Mouse (Mus musculus) intestine, embryonic 14.5 days (tissue): Measurements from ENCODE around the gene Prelid1. TPM values are rescaled to one million over a fixed set of nuclear protein-coding genes. Genes with fewer than 3 reads are reported as not detected.

Source experiments
- ATAC-seq: fragments of 200-750 bp; cut with Nextera tagmentation; replicated peaks from 2 replicates; pipeline ENCODE4 v1.8.0; 2017; ENCODE audit warnings: low read depth, moderate number of reproducible peaks, moderate TSS enrichment, moderate library complexity; ENCODE audit not compliant: low FRiP score, low TSS enrichment
- DNase-seq: peaks from one replicate; pipeline ENCODE4 v3.0.0-alpha.2; 2018; ENCODE audit warnings: low spot score
- H3K27ac ChIP-seq: fragments of 300-500 bp; sonication (generic); 2 replicates; pipeline ENCODE4 v1.5.1; 2014; ENCODE audit warnings: low read depth, mild to moderate bottlenecking, control low read depth
- H3K27me3 ChIP-seq: fragments of 300-500 bp; sonication (generic); replicated peaks from 2 replicates; pipeline ENCODE4 v1.6.1; 2014; ENCODE audit warnings: low read length, control low read depth; ENCODE audit not compliant: control insufficient read depth, insufficient read depth
- H3K36me3 ChIP-seq: fragments of 300-500 bp; sonication (generic); 2 replicates; pipeline ENCODE4 v1.6.1; 2014; ENCODE audit warnings: low read length, control low read depth; ENCODE audit not compliant: control insufficient read depth, insufficient read depth
- H3K4me1 ChIP-seq: fragments of 300-500 bp; sonication (generic); replicated peaks from 2 replicates; pipeline ENCODE4 v1.6.1; 2014; ENCODE audit warnings: low read length, control low read depth, mixed read lengths; ENCODE audit not compliant: control insufficient read depth, insufficient read depth
- H3K4me2 ChIP-seq: fragments of 300-500 bp; sonication (generic); 2 replicates; pipeline ENCODE4 v1.6.1; 2014; ENCODE audit warnings: low read length
- H3K4me3 ChIP-seq: fragments of 300-500 bp; sonication (generic); 2 replicates; pipeline ENCODE4 v1.5.1; 2014; ENCODE audit warnings: low read depth, low read length, control low read depth, mixed read lengths
- H3K9ac ChIP-seq: fragments of 300-500 bp; sonication (generic); 2 replicates; pipeline ENCODE4 v1.6.1; 2014; ENCODE audit warnings: mild to moderate bottlenecking, low read length
- H3K9me3 ChIP-seq: fragments of 300-500 bp; sonication (generic); 2 replicates; pipeline ENCODE4 v1.6.1; 2016; ENCODE audit warnings: low read length, control low read depth; ENCODE audit not compliant: control insufficient read depth
- WGBS: fragments of 180-500 bp; shearing (Covaris S2); extraction: QIAGEN DNeasy Blood & Tissue Kit; methylation state at CpG from one replicate; pipeline ENCODE4 v1.1.7; 2014; 5-methylcytosine and 5-hydroxymethylcytosine counted together
- polyA plus RNA-seq: library from polyadenylated mRNA; unstranded; fragments of >200 nt; fragmentation: Nextera tagmentation; extraction: Ambion mirVana; gene quantifications from 2 replicates; pipeline ENCODE4 v1.2.1, GENCODE M21; 2014

The Prelid1 gene
- polyA plus RNA-seq, 1 experiment from 2014 or later, result 598 TPM

DNA sequence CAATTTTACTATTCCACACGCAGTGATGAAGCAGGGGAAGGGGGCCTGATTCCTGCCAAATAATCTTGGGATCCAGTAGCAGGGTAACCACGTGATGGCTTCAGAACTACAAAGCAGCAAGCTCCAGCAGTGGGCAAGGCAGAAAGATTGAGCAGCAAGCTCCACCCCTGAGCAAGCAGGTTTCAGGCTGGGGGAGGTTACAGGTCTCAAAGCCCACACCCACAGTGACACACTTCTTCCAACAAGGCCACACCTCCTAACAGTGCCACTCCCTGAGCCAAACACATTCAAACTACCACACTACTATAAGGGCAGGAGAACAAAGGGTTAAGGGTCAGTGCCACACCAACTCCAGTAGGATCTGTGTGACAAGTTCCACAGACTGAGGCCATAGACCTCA, 19.0 kb downstream of the Prelid1 start:
- no peak overlapping the region for H3K4me3 ChIP-seq
- H3K4me1 ChIP-seq, result no peaks in the 10 kb centered on the region
- H3K9me3 ChIP-seq, result no peaks in the 10 kb centered on the region
- H3K4me2 ChIP-seq, result no peak overlapping the region
- DNase-seq, result no peak
- H3K27me3 ChIP-seq, result no peaks in the 10 kb centered on the region
- no peak overlapping the region for H3K9ac ChIP-seq
- WGBS, result 31% methylated on average over 2 of the region's 2 CpGs
- H3K27ac ChIP-seq, result no peak overlapping the region
- ATAC-seq, result peak; percentile 39; the same call in 1 of the 2 replicates
- peaks cover 3% of the 10 kb centered on the region for H3K36me3 ChIP-seq

GRCm38 (mm10) chr13:55342469-55342868, 22.2 kb downstream of the Prelid1 start:
- H3K9ac ChIP-seq, result no peak overlapping the region; the same call in 1 of the 2 replicates
- ATAC-seq (no peak), DNase-seq (no peak)
- H3K4me1 ChIP-seq, result no peaks in the 10 kb centered on the region
- H3K27ac ChIP-seq, result no peak overlapping the region
- no peaks in the 10 kb centered on the region for H3K27me3 ChIP-seq
- H3K36me3 ChIP-seq, result peaks cover 35% of the 10 kb centered on the region
- no peak overlapping the region for H3K4me3 ChIP-seq
- 32% methylated on average over 11 of the region's 11 CpGs for WGBS
- no peak overlapping the region for H3K4me2 ChIP-seq
- H3K9me3 ChIP-seq, result no peaks in the 10 kb centered on the region

- Histone ChIP-seq H3K9me3 (no peaks in the 10 kb centered on the region), H3K27me3 (no peaks in the 10 kb centered on the region), H3K4me2 (no peak overlapping the region), H3K36me3 (peaks cover 52% of the 10 kb centered on the region), H3K4me3 (no peak overlapping the region), H3K27ac (no peak overlapping the region), H3K4me1 (no peaks in the 10 kb centered on the region), H3K9ac (no peak overlapping the region)
- ATAC-seq (no peak), DNase-seq (no peak)
- 92% methylated on average over 7 of the region's 7 CpGs for WGBS
Observed at GRCm38 (mm10) chr13:55344286-55344685, 24.0 kb downstream of the Prelid1 start.

DNA sequence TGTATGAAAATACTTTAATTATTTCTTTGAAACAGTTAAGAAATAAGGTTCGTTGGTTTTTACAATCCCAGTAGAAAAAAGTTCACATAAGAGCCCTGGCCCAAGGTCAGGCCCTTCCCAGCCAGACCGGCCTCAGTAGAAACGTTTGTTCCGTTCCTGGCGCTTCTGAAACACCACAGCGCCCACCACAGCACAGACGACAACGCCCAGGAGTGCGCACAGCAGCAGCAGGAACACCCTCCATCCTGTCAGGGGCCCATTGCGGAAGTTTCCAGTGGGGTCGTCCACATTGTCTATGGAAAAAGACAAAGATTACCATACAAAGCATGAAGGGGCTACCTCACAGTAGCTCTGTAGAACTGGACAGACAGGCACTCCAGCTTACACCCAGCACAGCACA, 26.4 kb downstream of the Prelid1 start:
- DNase-seq, result no peak
- Histone ChIP-seq H3K4me3 (no peak overlapping the region), H3K9me3 (no peaks in the 10 kb centered on the region), H3K36me3 (peaks cover 73% of the 10 kb centered on the region), H3K27me3 (no peaks in the 10 kb centered on the region), H3K27ac (no peak overlapping the region), H3K4me1 (no peaks in the 10 kb centered on the region), H3K9ac (no peak overlapping the region), H3K4me2 (no peak overlapping the region)
- WGBS, result 87% methylated on average over 11 of the region's 11 CpGs
- no peak for ATAC-seq

DNA sequence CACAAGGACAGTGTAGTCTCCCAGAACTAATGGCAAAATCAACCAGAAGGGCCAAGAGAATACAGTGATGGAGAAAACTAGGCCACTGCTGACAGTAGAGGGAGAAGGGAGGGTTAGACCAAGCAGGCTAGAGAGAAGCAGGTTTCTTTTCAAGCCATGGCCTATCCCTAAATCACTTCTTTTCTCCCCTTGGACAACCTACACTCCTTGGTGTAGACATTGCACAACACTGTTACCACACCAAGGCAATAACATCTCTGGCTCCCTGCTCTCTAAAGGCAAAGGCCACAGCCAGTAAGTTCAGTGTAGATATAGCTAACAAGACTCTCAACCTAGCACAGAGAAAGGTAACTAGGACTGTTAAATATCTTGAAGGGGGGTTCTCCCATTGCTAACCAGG, 40.8 kb downstream of the Prelid1 start:
- Histone ChIP-seq H3K9ac (peak overlapping the region; percentile 87; the same call in 1 of the 2 replicates), H3K4me2 (peak overlapping the region; percentile 94), H3K27ac (no peak overlapping the region), H3K27me3 (no peaks in the 10 kb centered on the region), H3K9me3 (no peaks in the 10 kb centered on the region), H3K4me1 (peaks cover 13% of the 10 kb centered on the region), H3K36me3 (peaks cover 42% of the 10 kb centered on the region), H3K4me3 (peak overlapping the region; percentile 97)
- DNase-seq, result no peak
- ATAC-seq, result no peak

- Histone ChIP-seq H3K4me2 (peak overlapping the region; percentile 94), H3K27ac (peak overlapping the region; percentile 95), H3K36me3 (peaks cover 42% of the 10 kb centered on the region), H3K27me3 (no peaks in the 10 kb centered on the region), H3K9me3 (no peaks in the 10 kb centered on the region), H3K9ac (peak overlapping the region; percentile 87), H3K4me3 (peak overlapping the region; percentile 97), H3K4me1 (peaks cover 13% of the 10 kb centered on the region)
- ATAC-seq (peak; percentile 25; the same call in 1 of the 2 replicates), DNase-seq (no peak)
- WGBS, result under 1% methylated on average over 32 of the region's 32 CpGs
Observed at GRCm38 (mm10) chr13:55361974-55362452, 41.7 kb downstream of the Prelid1 start.

DNA sequence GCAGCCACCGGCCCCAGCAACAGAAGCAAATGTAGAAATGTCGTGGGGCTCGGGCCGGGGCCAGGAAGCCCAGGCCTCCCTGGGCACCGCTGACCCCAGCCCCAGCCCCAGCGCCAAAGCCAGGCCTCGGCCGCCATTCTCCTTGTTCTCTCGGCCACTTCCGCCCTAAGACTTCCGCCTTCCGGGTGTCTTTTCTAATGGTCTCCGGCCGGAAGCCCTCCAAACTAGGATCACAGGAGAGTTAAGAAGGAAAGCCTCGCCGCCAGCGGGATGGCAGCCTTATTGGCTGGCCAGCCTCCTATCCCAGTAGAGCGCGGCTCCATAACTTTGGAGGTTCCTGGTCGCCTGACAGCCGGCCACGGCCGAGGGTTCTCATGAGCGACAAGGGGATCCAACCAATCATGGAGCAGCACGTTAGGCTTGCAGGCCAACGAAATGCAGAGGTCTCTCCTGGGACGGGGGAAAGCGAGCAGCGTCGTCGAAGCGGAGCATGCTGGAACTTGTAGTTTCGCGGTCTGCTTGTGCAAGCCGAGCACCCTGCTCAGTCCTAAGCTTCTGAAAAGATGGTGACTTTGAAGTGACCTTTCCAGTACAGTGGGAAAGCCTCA, 42.3 kb downstream of the Prelid1 start, which contains the start of gene Lman2:
TSS of gene Lman2 (minus strand) at position 331 of the 608 bp plus-strand sequence.
- peaks cover 13% of the 10 kb centered on the region for H3K4me1 ChIP-seq
- peak within 1 kb of the TSS; percentile 97 for H3K4me3 ChIP-seq
- peak; percentile 95 for DNase-seq
- H3K9me3 ChIP-seq, result no peaks in the 10 kb centered on the region
- peak within 1 kb of the TSS; percentile 94 for H3K4me2 ChIP-seq
- no peaks in the 10 kb centered on the region for H3K27me3 ChIP-seq
- under 1% methylated on average over 35 of the region's 35 CpGs for WGBS
- peak; percentile 98 for ATAC-seq
- H3K36me3 ChIP-seq, result peaks cover 37% of the 10 kb centered on the region
- peak within 1 kb of the TSS; percentile 95 for H3K27ac ChIP-seq
- peak within 1 kb of the TSS; percentile 87 for H3K9ac ChIP-seq

DNA sequence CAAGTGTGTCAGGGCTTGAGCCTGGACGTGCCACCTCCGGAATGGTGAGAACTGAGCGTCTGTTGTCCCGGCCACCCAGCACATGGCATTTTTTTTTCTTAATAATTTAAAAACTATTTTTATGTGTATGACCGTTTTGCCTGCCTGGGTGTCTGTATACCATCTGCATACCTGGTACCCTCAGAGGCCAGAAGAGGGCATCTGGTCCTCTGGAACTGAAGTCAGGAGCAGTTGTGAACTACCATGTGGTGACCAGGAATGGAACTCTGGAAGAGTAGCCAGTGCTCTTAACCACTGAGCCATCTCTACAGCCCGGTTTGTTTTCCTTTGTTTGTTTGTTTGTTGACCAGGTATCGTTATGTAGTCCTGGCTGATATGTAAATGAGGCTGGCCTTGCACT, 48.1 kb downstream of the Prelid1 start:
- Histone ChIP-seq H3K4me1 (no peaks in the 10 kb centered on the region), H3K27ac (no peak overlapping the region), H3K9me3 (no peaks in the 10 kb centered on the region), H3K27me3 (0 out of 2 replicates have a peak, but pooled peaks cover 4% of the 10 kb centered on the region), H3K4me2 (no peak overlapping the region), H3K4me3 (no peak overlapping the region), H3K36me3 (no peaks in the 10 kb centered on the region), H3K9ac (no peak overlapping the region)
- DNase-seq (no peak), ATAC-seq (no peak)
- WGBS, result 75% methylated on average over 7 of the region's 7 CpGs
